Mouse (Mus musculus) CH12F3 (cell line): ENCODE measurements around the gene Clec16a.

ENCODE experiments used
- in situ Hi-C: fragments of 300-500 bp; cut with MboI; formaldehyde crosslinking; loops from 2 replicates; pipeline ENCODE4 v1.14.3; 2020; ENCODE audit warnings: low sequenced_read_pairs

The Clec16a gene

GRCm38 (mm10) chr16:10575915-10576314, 30.8 kb downstream of the Clec16a start:
- in situ Hi-C loops = no loop called here

GRCm38 (mm10) chr16:10577548-10577947, 32.4 kb downstream of the Clec16a start:
- in situ Hi-C loops = no loop called here

- in situ Hi-C loops = no loop called here
Observed at GRCm38 (mm10) chr16:10578376-10578775, 33.2 kb downstream of the Clec16a start.

- in situ Hi-C loops = loop anchor here (10.0 kb wide), 1 partner anchor 273 kb away; no protein-coding TSS in a partner anchor
Observed at GRCm38 (mm10) chr16:10581234-10581898, 36.2 kb downstream of the Clec16a start.

- in situ Hi-C loops = loop anchor here (10.0 kb wide), 1 partner anchor 270 kb away; no protein-coding TSS in a partner anchor
Observed at GRCm38 (mm10) chr16:10585165-10585564, 40.0 kb downstream of the Clec16a start.

GRCm38 (mm10) chr16:10586546-10586945, 41.4 kb downstream of the Clec16a start:
- in situ Hi-C loops = loop anchor here (10.0 kb wide), 1 partner anchor 268 kb away; no protein-coding TSS in a partner anchor

- in situ Hi-C loops = no loop called here
Observed at GRCm38 (mm10) chr16:10599888-10600740, 55.0 kb downstream of the Clec16a start.

- in situ Hi-C loops = no loop called here
Observed at GRCm38 (mm10) chr16:10607802-10608201, 62.7 kb downstream of the Clec16a start.

- in situ Hi-C loops = no loop called here
Observed at GRCm38 (mm10) chr16:10609921-10610320, 64.8 kb downstream of the Clec16a start.

- in situ Hi-C loops = no loop called here
Observed at GRCm38 (mm10) chr16:10610801-10611200, 65.7 kb downstream of the Clec16a start.

GRCm38 (mm10) chr16:10611306-10611705, 66.2 kb downstream of the Clec16a start:
- in situ Hi-C loops = no loop called here

GRCm38 (mm10) chr16:10613996-10614395, 68.9 kb downstream of the Clec16a start:
- in situ Hi-C loops = no loop called here

- in situ Hi-C loops = no loop called here
Observed at GRCm38 (mm10) chr16:10620961-10621614, 75.9 kb downstream of the Clec16a start.

GRCm38 (mm10) chr16:10621710-10622109, 76.6 kb downstream of the Clec16a start:
- in situ Hi-C loops = no loop called here

- in situ Hi-C loops = no loop called here
Observed at GRCm38 (mm10) chr16:10626116-10626515, 81.0 kb downstream of the Clec16a start.

GRCm38 (mm10) chr16:10627136-10627668, 82.1 kb downstream of the Clec16a start:
- in situ Hi-C loops = no loop called here

GRCm38 (mm10) chr16:10628030-10628555, 83.0 kb downstream of the Clec16a start:
- in situ Hi-C loops = no loop called here

- in situ Hi-C loops = no loop called here
Observed at GRCm38 (mm10) chr16:10628960-10629359, 83.8 kb downstream of the Clec16a start.

- in situ Hi-C loops = no loop called here
Observed at GRCm38 (mm10) chr16:10629361-10629760, 84.2 kb downstream of the Clec16a start.

GRCm38 (mm10) chr16:10634940-10635339, 89.8 kb downstream of the Clec16a start:
- in situ Hi-C loops = no loop called here

GRCm38 (mm10) chr16:10637898-10638297, 92.8 kb downstream of the Clec16a start:
- in situ Hi-C loops = no loop called here
